Mouse (Mus musculus) CH12.LX (cell line): Measurements from ENCODE around the gene Hist1h2an.
"Not testable (repeated sequence)": the region's sequence is repeated elsewhere in the genome, so short reads cannot be mapped to it uniquely, and the experiment has no call there.

Experiments
- BHLHE40 ChIP-seq: IDR thresholded peaks from 2 replicates; pipeline ENCODE4 v1.6.1; 2011; ENCODE audit warnings: mild to moderate bottlenecking, low read depth, low read length, improper control_type of control experiment
- CHD2 ChIP-seq: IDR thresholded peaks from 2 replicates; pipeline ENCODE4 v1.6.1; 2011; ENCODE audit warnings: low read length, improper control_type of control experiment
- CTCF ChIP-seq, 2 experiments: IDR thresholded peaks in 1 of 2; conservative IDR thresholded peaks in 1 of 2; 2 replicates each; pipeline ENCODE4 v1.5.1; 2011 to 2012; ENCODE audit warnings: low read depth in 2 of 2, low read length in 2 of 2, improper control_type of control experiment in 1 of 2, inconsistent platforms in 1 of 2, mild to moderate bottlenecking in 1 of 2, moderate library complexity in 1 of 2
- EP300 ChIP-seq: IDR thresholded peaks from 2 replicates; pipeline ENCODE4 v1.6.1; 2011; ENCODE audit warnings: low read length, improper control_type of control experiment
- POLR2A ChIP-seq: IDR thresholded peaks from 2 replicates; pipeline ENCODE4 v1.6.1; 2011; ENCODE audit warnings: low read depth, mild to moderate bottlenecking, improper control_type of control experiment, low read length
- TCF12 ChIP-seq: IDR thresholded peaks from 2 replicates; pipeline ENCODE4 v1.6.1; 2014; ENCODE audit warnings: low read depth, mild to moderate bottlenecking, inconsistent platforms, low read length, improper control_type of control experiment
- UBTF ChIP-seq: IDR thresholded peaks from 2 replicates; pipeline ENCODE4 v1.6.1; 2012; ENCODE audit warnings: low read depth, mild to moderate bottlenecking, inconsistent platforms, low read length, improper control_type of control experiment, moderate library complexity
- ZKSCAN1 ChIP-seq: IDR thresholded peaks from 2 replicates; pipeline ENCODE4 v1.6.1; 2012; ENCODE audit warnings: low read depth, inconsistent platforms, low read length, improper control_type of control experiment, borderline replicate concordance

DNA sequence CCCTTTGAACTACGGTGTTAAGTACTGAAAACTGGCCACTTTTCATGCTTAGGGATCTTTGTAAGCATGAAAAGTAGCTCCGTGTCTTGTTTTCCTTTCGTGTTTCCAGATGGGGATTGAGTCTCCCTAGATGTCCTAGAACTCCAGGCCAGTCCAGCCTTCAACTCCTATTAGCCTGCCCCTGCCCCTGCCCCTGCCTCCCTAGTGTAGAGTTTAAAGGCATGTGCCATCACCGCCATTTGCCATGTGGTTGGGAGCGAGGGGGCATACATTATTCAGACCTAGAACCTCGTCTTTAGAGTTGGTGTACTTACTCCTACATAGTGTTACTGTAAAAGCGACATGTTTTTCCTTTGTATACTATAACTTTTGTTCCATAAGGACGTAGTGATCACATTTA lies 24.1 kb upstream of the Hist1h2an start:
- TF ChIP-seq CTCF (conservative IDR thresholded peaks at IDR 0.05 in 1 of 2, IDR thresholded peaks at IDR 0.05 in 1 of 2; ENCODE audit: low read depth in 2 of 2, low read length in 2 of 2); BHLHE40; POLR2A; UBTF; EP300; TCF12; ZKSCAN1; CHD2: not testable (repeated sequence)
